Mouse (Mus musculus) cortical plate, adult 2 months (tissue): ENCODE measurements around the gene Rhbdf2.

Source experiments
- CTCF ChIP-seq: fragments of 200-500 bp; IDR thresholded peaks from 2 replicates; pipeline ENCODE4 v1.5.1; 2011; ENCODE audit warnings: mild to moderate bottlenecking, control low read depth, low read length; ENCODE audit not compliant: insufficient read depth; ENCODE audit errors: extremely low read depth
- POLR2A ChIP-seq: fragments of 200-500 bp; IDR thresholded peaks from 2 replicates; pipeline ENCODE4 v1.6.1; 2011; ENCODE audit warnings: mild to moderate bottlenecking, low read length, control low read depth; ENCODE audit not compliant: insufficient read depth; ENCODE audit errors: extremely low read depth

GRCm38 (mm10) chr11:116653234-116653633 lies 26.4 kb upstream of the Rhbdf2 start, which contains the start of gene Prcd:
- TF ChIP-seq POLR2A (no peak), CTCF (no peak)
